In the genomic region with DNA sequence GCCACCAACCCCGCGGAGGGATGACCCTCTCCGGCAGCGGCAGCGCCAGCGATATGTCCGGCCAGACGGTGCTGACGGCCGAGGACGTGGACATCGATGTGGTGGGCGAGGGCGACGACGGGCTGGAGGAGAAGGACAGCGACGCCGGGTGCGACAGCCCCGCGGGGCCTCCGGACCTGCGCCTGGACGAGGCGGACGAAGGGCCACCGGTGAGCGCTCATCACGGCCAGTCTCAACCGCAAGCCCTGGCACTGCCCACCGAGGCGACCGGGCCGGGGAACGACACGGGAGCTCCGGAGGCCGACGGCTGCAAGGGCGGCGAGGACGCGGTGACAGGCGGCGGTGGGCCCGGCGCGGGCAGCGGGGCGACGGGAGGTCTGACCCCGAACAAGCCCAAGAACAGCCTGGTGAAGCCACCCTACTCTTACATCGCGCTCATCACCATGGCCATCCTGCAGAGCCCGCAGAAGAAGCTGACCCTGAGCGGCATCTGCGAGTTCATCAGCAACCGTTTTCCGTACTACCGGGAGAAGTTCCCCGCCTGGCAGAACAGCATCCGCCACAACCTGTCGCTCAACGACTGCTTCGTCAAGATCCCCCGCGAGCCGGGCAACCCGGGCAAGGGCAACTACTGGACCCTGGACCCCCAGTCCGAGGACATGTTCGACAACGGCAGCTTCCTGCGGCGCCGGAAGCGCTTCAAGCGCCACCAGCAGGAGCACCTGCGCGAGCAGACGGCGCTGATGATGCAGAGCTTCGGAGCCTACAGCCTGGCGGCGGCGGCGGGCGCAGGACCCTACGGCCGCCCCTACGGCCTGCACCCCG, we compare ENCODE assay signal across 9 mouse cellular contexts. TPM values are rescaled to one million over a fixed set of nuclear protein-coding genes. Genes with fewer than 3 reads are reported as not detected.
A peak's percentile ranks its signal among the peaks of the same experiment; 100 is the strongest.
DNase-seq lines count a peak whose midpoint lies in the region; ATAC-seq and TF ChIP-seq lines count a peak whose summit lies in the region.
"Had no signal": no experiment of that assay in that cellular context is flagged by ENCODE, and none has a peak within 500 bp of the region (broad histone marks: within the 10 kb centered on the region; RNA-seq: fewer than 3 reads in every experiment).

No protein-coding gene starts in this region.

- TF ChIP-seq EP300 in liver, embryonic 14.5 days (IDR thresholded peaks at IDR 0.05; ENCODE audit: low read depth) = no peak

- ATAC-seq in liver, embryonic 14.5 days (ENCODE audit: insufficient read depth) = no peak
- ATAC-seq in stomach, embryonic 16.5 days (ENCODE audit: insufficient read depth, low FRiP score) = no peak

- peak overlapping the region; percentile 20; the same call in 1 of the 2 replicates for H3K4me2 ChIP-seq in liver, embryonic 14.5 days (ENCODE audit: low read depth)
- H3K4me2 ChIP-seq in stomach, embryonic 16.5 days (ENCODE audit: low read depth, low read length) = peak overlapping the region; percentile 47

- H3K36me3 ChIP-seq in thymus, adult 2 months (ENCODE audit: control insufficient read depth, insufficient read depth, low read length) = no peaks in the 10 kb centered on the region
- no peaks in the 10 kb centered on the region for H3K36me3 ChIP-seq in liver, embryonic 14.5 days (replicated peaks; ENCODE audit: control insufficient read depth, insufficient read depth, low read depth)
- no peaks in the 10 kb centered on the region for H3K36me3 ChIP-seq in stomach, embryonic 16.5 days (ENCODE audit: control insufficient read depth, insufficient read depth, low read length)

- H3K27me3 ChIP-seq in thymus, adult 2 months (ENCODE audit: control insufficient read depth, insufficient read depth, low read length) = peaks cover 46% of the 10 kb centered on the region
- peaks cover 98% of the 10 kb centered on the region for H3K27me3 ChIP-seq in liver, embryonic 14.5 days (ENCODE audit: control insufficient read depth, insufficient read depth, low read length)
- H3K27me3 ChIP-seq in stomach, embryonic 16.5 days (ENCODE audit: control insufficient read depth, insufficient read depth, low read length) = peaks cover 80% of the 10 kb centered on the region

- peak overlapping the region; percentile 2; the same call in 1 of the 2 replicates for H3K4me3 ChIP-seq in thymus, adult 2 months (ENCODE audit: control insufficient read depth, insufficient read depth, low read length)
- peak overlapping the region in 1 of 2 experiments; percentile 19; a peak in 2 of 4 replicates for H3K4me3 ChIP-seq in liver, embryonic 14.5 days (ENCODE audit: insufficient read depth in 1 of 2, low read depth in 2 of 2, low read length in 2 of 2)
- H3K4me3 ChIP-seq in stomach, embryonic 16.5 days (replicated peaks; ENCODE audit: low read length) = peak overlapping the region; percentile 38

- WGBS in thymus, adult 2 months = 5% methylated on average over 92 of the region's 92 CpGs
- 1% methylated on average over 77 of the region's 92 CpGs for WGBS in liver, embryonic 14.5 days (ENCODE audit: insufficient replicate concordance)
- 1% methylated on average over 90 of the region's 92 CpGs for WGBS in stomach, embryonic 16.5 days

- H3K4me1 ChIP-seq in thymus, adult 2 months (replicated peaks; ENCODE audit: control insufficient read depth, insufficient read depth, low read length) = peaks cover 5% of the 10 kb centered on the region
- no peaks in the 10 kb centered on the region for H3K4me1 ChIP-seq in liver, embryonic 14.5 days (replicated peaks; ENCODE audit: control insufficient read depth in 2 of 2, insufficient read depth in 2 of 2, low read length in 1 of 2)
- peaks cover 17% of the 10 kb centered on the region for H3K4me1 ChIP-seq in stomach, embryonic 16.5 days (ENCODE audit: control insufficient read depth, insufficient read depth, low read length)

- H3K9ac ChIP-seq in liver, embryonic 14.5 days (replicated peaks) = no peak overlapping the region
- no peak overlapping the region; the same call in 1 of the 2 replicates for H3K9ac ChIP-seq in stomach, embryonic 16.5 days (ENCODE audit: low read length)

- no peak for TF ChIP-seq POLR2A in thymus, adult 2 months (IDR thresholded peaks at IDR 0.05; ENCODE audit: control insufficient read depth, extremely low read depth, insufficient read depth, low read length, poor library complexity)

- no peaks in the 10 kb centered on the region for H3K9me3 ChIP-seq in liver, embryonic 14.5 days (ENCODE audit: control insufficient read depth, low read length)
- no peaks in the 10 kb centered on the region for H3K9me3 ChIP-seq in stomach, embryonic 16.5 days (replicated peaks; ENCODE audit: control insufficient read depth, low read length)

- DNase-seq in adrenal gland, postnatal 25 days = peak; percentile 5
- DNase-seq in adrenal gland, postnatal 4 days (ENCODE audit: low spot score in 2 of 2) = no peak
- no peak for DNase-seq in thymus, adult 2 months
- DNase-seq in thymus, postnatal 10 days (ENCODE audit: low spot score in 2 of 2) = no peak
- peak; percentile 6 to 16 for DNase-seq in heart, postnatal 14 days
- no peak for DNase-seq in liver, embryonic 14.5 days (ENCODE audit: low read depth in 3 of 3, low spot score in 3 of 3)
- no peak for DNase-seq in layer of hippocampus, postnatal 25 days (ENCODE audit: extremely low spot score in 1 of 2, low spot score in 1 of 2)

- intact Hi-C loops in heart, postnatal 14 days (cut with DNase I) = no loop called here

- TF ChIP-seq CTCF in thymus, adult 2 months (IDR thresholded peaks at IDR 0.05; ENCODE audit: borderline replicate concordance, control insufficient read depth, extremely low read depth, insufficient read depth, low read length, poor library complexity) = no peak
- TF ChIP-seq CTCF in liver, embryonic 14.5 days (IDR thresholded peaks at IDR 0.05; ENCODE audit: low read depth) = no peak

- H3K27ac ChIP-seq in thymus, adult 2 months (ENCODE audit: control insufficient read depth, insufficient read depth, low read length) = no peak overlapping the region
- no peak overlapping the region for H3K27ac ChIP-seq in liver, embryonic 14.5 days
- H3K27ac ChIP-seq in stomach, embryonic 16.5 days (ENCODE audit: low read length) = no peak overlapping the region

RNA-seq across cellular contexts. Expression of a gene that starts 0.7 kb away (rescaled TPM):
- 0.49 and 1.0 TPM in 2 replicates for total RNA-seq in adrenal gland, postnatal 25 days (2021)
- 1 to 10 TPM; 4.2 to 4.5 TPM for total RNA-seq in adrenal gland, postnatal 4 days (2021)
- 1.5 and 1.8 TPM in 2 replicates for polyA plus RNA-seq in thymus, adult 2 months (2012; rRNA removed)
- 1 to 10 TPM in 1 of 2 experiments, under 1 TPM in 1; 0.90 to 1.1 TPM for total RNA-seq in heart, postnatal 14 days (2021)
- polyA plus RNA-seq in liver, embryonic 14.5 days (2012; rRNA removed) = 0.01 TPM in 1 of 2 replicates, not detected in the other
- polyA plus RNA-seq in liver, embryonic 14.5 days (2014; fragmentation: Nextera tagmentation; extraction: Ambion mirVana) = not detected in 2 replicates
- 0.54 and 0.98 TPM in 2 replicates for polyA plus RNA-seq in stomach, embryonic 16.5 days (2015; fragmentation: Nextera tagmentation; extraction: Ambion mirVana)
- not detected for total RNA-seq in layer of hippocampus, postnatal 25 days (2021)
- polyA plus RNA-seq: cortical plate, adult 2 months had no signal

RNA-seq across cellular contexts. Expression of a gene that starts 58.6 kb away (rescaled TPM):
- 10.5 and 13.9 TPM in 2 replicates for total RNA-seq in adrenal gland, postnatal 25 days (2021)
- total RNA-seq in adrenal gland, postnatal 4 days (2021) = 10 to 100 TPM; 17.0 to 18.8 TPM
- polyA plus RNA-seq in thymus, adult 2 months (2012; rRNA removed) = 3.9 and 5.0 TPM in 2 replicates
- total RNA-seq in heart, postnatal 14 days (2021) = 1 to 10 TPM; 5.6 to 9.3 TPM
- polyA plus RNA-seq in liver, embryonic 14.5 days (2012; rRNA removed) = 8.0 and 8.2 TPM in 2 replicates
- polyA plus RNA-seq in liver, embryonic 14.5 days (2014; fragmentation: Nextera tagmentation; extraction: Ambion mirVana) = 10.6 and 11.2 TPM in 2 replicates
- polyA plus RNA-seq in stomach, embryonic 16.5 days (2015; fragmentation: Nextera tagmentation; extraction: Ambion mirVana) = 18.1 and 21.5 TPM in 2 replicates
- total RNA-seq in layer of hippocampus, postnatal 25 days (2021) = 10 to 100 TPM; 10.1 to 13.3 TPM

Comparison
In these comparisons a context has a peak if more than half of its experiments do, and no peak if none do; other contexts are left out.
1. DNase-seq: peak in adrenal gland, postnatal 25 days (single experiment) and heart, postnatal 14 days (2 of 2); none in adrenal gland, postnatal 4 days (0 of 2), thymus, adult 2 months (single experiment), thymus, postnatal 10 days (0 of 2), liver, embryonic 14.5 days (0 of 3) and layer of hippocampus, postnatal 25 days (0 of 2).